Mouse (Mus musculus): ENCODE data around the gene Padi4. TPM values are rescaled to one million over a fixed set of nuclear protein-coding genes. Genes with fewer than 3 reads are reported as not detected.

Gene Padi4
- total RNA-seq, 2 experiments from 2014 or later, result not detected

- DNase-seq (ENCODE audit: low spot score in 2 of 2), result peak in 1 of 2 experiments; percentile 23
These were observed 69.9 kb downstream of the Padi4 start for GRCm38 (mm10) chr4:140704166-140704565.

GRCm38 (mm10) chr4:140703636-140704035 is 70.4 kb downstream of the Padi4 start:
- DNase-seq (ENCODE audit: low spot score in 2 of 2), result peak in 1 of 2 experiments; percentile 12

GRCm38 (mm10) chr4:140702611-140703327 is 71.3 kb downstream of the Padi4 start:
- DNase-seq (ENCODE audit: low spot score in 2 of 2), result peak; percentile 73 to 86

- DNase-seq (ENCODE audit: low spot score in 2 of 2), result peak in 1 of 2 experiments; percentile 59
These were observed 72.1 kb downstream of the Padi4 start for GRCm38 (mm10) chr4:140701716-140702561.

GRCm38 (mm10) chr4:140701049-140701715 is 72.9 kb downstream of the Padi4 start:
- DNase-seq (ENCODE audit: low spot score in 2 of 2), result peak; percentile 71 to 83

- peak in 1 of 2 experiments; percentile 19 for DNase-seq (ENCODE audit: low spot score in 2 of 2)
These were observed 73.6 kb downstream of the Padi4 start, which contains the start of gene Rcc2 for GRCm38 (mm10) chr4:140700269-140701018. Gene Rcc2, plus strand, starts transcription at chr4:140700541.

GRCm38 (mm10) chr4:140699441-140700127 is 74.5 kb downstream of the Padi4 start:
- DNase-seq (ENCODE audit: low spot score in 2 of 2), result peak; percentile 59 to 65

Small RNAs within 50 kb of the gene (microRNA-seq; reads per million reads assigned to microRNA genes)
- gene Gm25951, result 0 reads per million in 2 experiments

Other genes starting within 250 kb of the Padi4 start
- gene Arhgef10l, start 108.2 kb downstream of the Padi4 start, total RNA-seq (2021), result 10 to 100 TPM; 45.5 to 60.7 TPM
- 10 to 100 TPM; 64.7 to 68.5 TPM for gene Rcc2, start 73.7 kb downstream of the Padi4 start, total RNA-seq (2021)
- gene Padi6, start 31.6 kb downstream of the Padi4 start, total RNA-seq (2021), result under 1 TPM; 0.21 to 0.69 TPM
- gene Padi3, start 36.4 kb upstream of the Padi4 start, total RNA-seq (2021), result under 1 TPM in 1 of 2 experiments, not detected in 1; 0.11 TPM
- gene Padi1, start 71.5 kb upstream of the Padi4 start, total RNA-seq (2021), result not detected
- gene Padi2, start 132.1 kb upstream of the Padi4 start, total RNA-seq (2021), result 1 to 10 TPM; 8.0 to 9.6 TPM
- 100 to 1,000 TPM; 202 to 204 TPM for gene Sdhb, start 187.0 kb upstream of the Padi4 start, total RNA-seq (2021)
- gene Atp13a2, start 212.6 kb upstream of the Padi4 start, total RNA-seq (2021), result 100 to 1,000 TPM; 233 to 238 TPM
- gene Mfap2, start 236.2 kb upstream of the Padi4 start, total RNA-seq (2021), result 10 to 100 TPM; 20.9 TPM